Mouse (Mus musculus) bone marrow macrophage, adult 2 months (primary cell): ENCODE data around the gene Tfb1m. TPM values are rescaled to one million over a fixed set of nuclear protein-coding genes. Genes with fewer than 3 reads are reported as not detected.

ENCODE experiments used
- H3K27ac ChIP-seq: 2 replicates; pipeline ENCODE4 v1.5.1; 2012; ENCODE audit warnings: low read depth, low read length; ENCODE audit not compliant: insufficient read depth
- H3K4me1 ChIP-seq: 2 replicates; pipeline ENCODE4 v1.6.1; 2012; ENCODE audit warnings: low read length; ENCODE audit not compliant: control insufficient read depth, insufficient read depth
- H3K4me3 ChIP-seq: 2 replicates; pipeline ENCODE4 v1.5.1; 2012; ENCODE audit warnings: mild to moderate bottlenecking, low read length, moderate library complexity; ENCODE audit not compliant: insufficient read depth
- CTCF ChIP-seq: IDR thresholded peaks from 2 replicates; pipeline ENCODE4 v1.5.1; 2012; ENCODE audit warnings: low read depth, mild to moderate bottlenecking, low read length, moderate library complexity
- POLR2A ChIP-seq: IDR thresholded peaks from 2 replicates; pipeline ENCODE4 v1.6.1; 2012; ENCODE audit warnings: mild to moderate bottlenecking, low read depth, low read length, borderline replicate concordance
- polyA plus RNA-seq: library from polyadenylated mRNA; stranded (reverse); fragments of >200 nt; gene quantifications from 2 replicates; pipeline ENCODE4 v1.2.4, GENCODE M21; 2012; ENCODE audit not compliant: missing spikeins, insufficient read depth, insufficient read length

The Tfb1m gene
- polyA plus RNA-seq, 1 experiment = 7.7 TPM

- Histone ChIP-seq H3K4me1 (no peaks in the 10 kb centered on the region), H3K27ac (no peak overlapping the region), H3K4me3 (no peak overlapping the region)
- TF ChIP-seq POLR2A (no peak), CTCF (no peak)
Observed at GRCm38 (mm10) chr17:3516406-3516805, 41.2 kb downstream of the Tfb1m start.

GRCm38 (mm10) chr17:3515851-3516250 lies 41.7 kb downstream of the Tfb1m start:
- H3K4me3 ChIP-seq = no peak overlapping the region
- no peak overlapping the region for H3K27ac ChIP-seq
- H3K4me1 ChIP-seq = no peaks in the 10 kb centered on the region
- no peak for TF ChIP-seq CTCF
- no peak for TF ChIP-seq POLR2A

GRCm38 (mm10) chr17:3514316-3514715 lies 43.3 kb downstream of the Tfb1m start:
- Histone ChIP-seq H3K27ac (no peak overlapping the region), H3K4me1 (no peaks in the 10 kb centered on the region), H3K4me3 (no peak overlapping the region)
- TF ChIP-seq CTCF = no peak
- TF ChIP-seq POLR2A = no peak

DNA sequence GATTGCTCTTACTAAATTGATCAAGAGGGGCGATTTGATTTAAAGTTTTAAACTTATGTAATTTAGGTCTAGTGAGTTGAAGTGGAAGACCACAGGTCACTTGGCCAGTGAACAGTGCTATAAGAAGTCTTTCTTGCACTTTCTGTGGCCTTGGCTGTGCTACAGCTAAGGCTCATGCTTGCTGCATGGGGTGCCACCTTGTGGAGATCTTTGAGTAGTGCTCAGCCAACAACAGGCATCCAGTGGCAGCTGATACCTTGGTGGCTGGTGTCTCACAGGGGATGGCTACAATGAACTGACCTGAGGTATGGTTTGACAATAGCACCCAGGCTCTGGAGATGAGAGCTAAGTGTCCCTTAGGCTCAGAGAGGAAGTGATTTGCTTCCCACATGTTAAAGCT lies 47.7 kb downstream of the Tfb1m start:
- TF ChIP-seq POLR2A (no peak), CTCF (peak; percentile 32; the same call in 1 of the 2 replicates)
- H3K27ac ChIP-seq = no peak overlapping the region
- no peak overlapping the region for H3K4me3 ChIP-seq
- no peaks in the 10 kb centered on the region for H3K4me1 ChIP-seq

GRCm38 (mm10) chr17:3506508-3506907 lies 51.1 kb downstream of the Tfb1m start:
- Histone ChIP-seq H3K4me3 (no peak overlapping the region), H3K27ac (no peak overlapping the region), H3K4me1 (no peaks in the 10 kb centered on the region)
- no peak for TF ChIP-seq CTCF
- TF ChIP-seq POLR2A = no peak

GRCm38 (mm10) chr17:3505711-3506110 lies 51.9 kb downstream of the Tfb1m start:
- no peaks in the 10 kb centered on the region for H3K4me1 ChIP-seq
- H3K27ac ChIP-seq = no peak overlapping the region
- no peak overlapping the region for H3K4me3 ChIP-seq
- TF ChIP-seq POLR2A = no peak
- no peak for TF ChIP-seq CTCF

DNA sequence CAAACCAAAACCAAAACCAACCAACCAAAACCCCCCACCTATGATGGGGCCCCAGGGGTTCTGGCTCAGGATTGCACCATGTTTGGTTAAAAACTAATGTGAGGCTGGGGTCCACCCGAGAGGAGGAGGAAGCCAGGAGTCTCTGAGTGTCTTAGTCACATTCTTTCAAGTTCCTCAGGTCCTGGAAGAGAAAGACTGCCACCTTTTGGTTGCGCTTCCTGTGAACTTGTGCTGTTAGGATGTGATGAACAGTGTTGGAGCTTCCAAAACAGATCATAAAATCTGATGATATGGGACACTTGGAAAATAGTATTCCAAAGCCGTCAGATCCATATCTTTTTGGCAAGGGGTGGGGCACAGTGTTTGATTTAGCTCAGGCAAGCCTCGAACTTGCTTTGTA lies 56.6 kb downstream of the Tfb1m start:
- no peak overlapping the region for H3K27ac ChIP-seq
- TF ChIP-seq CTCF = no peak
- no peak for TF ChIP-seq POLR2A

GRCm38 (mm10) chr17:3500076-3500475 lies 57.5 kb downstream of the Tfb1m start:
- TF ChIP-seq POLR2A (no peak), CTCF (no peak)
- Histone ChIP-seq H3K4me3 (no peak overlapping the region), H3K4me1 (no peaks in the 10 kb centered on the region)

More for the DNA sequence above, 56.6 kb downstream of the Tfb1m start:
- Histone ChIP-seq H3K4me3 (no peak overlapping the region), H3K4me1 (no peaks in the 10 kb centered on the region)

DNA sequence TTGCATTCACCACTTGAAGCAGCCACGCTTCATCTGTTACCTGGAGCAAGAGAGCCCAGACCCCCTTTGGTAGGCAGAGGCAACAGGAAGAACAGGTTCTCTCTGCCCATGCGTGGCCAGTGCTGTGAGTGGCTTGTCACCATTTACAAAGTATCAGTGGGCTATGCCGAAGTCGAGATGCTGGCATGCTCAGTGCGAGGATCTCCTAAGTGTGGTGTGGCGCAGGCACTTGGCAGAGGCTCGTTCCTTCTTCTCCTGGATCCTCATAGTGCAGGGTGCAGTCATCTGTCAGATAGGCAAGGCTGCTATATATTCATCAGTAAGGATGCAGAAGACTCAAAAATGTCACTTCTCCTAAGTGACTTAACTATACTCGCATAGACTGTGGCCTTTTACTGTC lies 58.1 kb downstream of the Tfb1m start:
- no peaks in the 10 kb centered on the region for H3K4me1 ChIP-seq
- no peak overlapping the region for H3K27ac ChIP-seq
- TF ChIP-seq CTCF (no peak), POLR2A (no peak)
- no peak overlapping the region for H3K4me3 ChIP-seq

More at GRCm38 (mm10) chr17:3500076-3500475, 57.5 kb downstream of the Tfb1m start:
- H3K27ac ChIP-seq = no peak overlapping the region

DNA sequence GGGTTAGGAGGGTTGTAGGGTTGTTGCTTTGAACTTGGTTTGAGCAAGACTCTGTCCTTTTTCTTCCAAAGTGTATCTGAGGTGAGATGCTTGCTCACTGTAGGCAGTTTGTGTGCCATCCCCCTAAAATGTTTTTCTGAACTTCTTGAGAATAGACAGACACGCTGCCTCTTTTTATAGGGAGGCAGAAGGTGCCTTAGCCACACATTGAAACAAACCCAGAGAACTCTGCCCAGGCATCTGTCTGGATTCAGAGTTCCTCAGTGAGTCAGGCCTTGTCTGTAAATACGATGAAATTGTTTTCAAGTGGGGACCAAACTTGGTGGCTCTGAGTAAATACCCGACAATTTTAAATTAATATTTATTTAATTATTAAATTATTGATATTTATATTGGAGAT lies 59.0 kb downstream of the Tfb1m start:
- TF ChIP-seq POLR2A (no peak), CTCF (no peak)
- Histone ChIP-seq H3K4me1 (no peaks in the 10 kb centered on the region), H3K27ac (no peak overlapping the region), H3K4me3 (no peak overlapping the region)

GRCm38 (mm10) chr17:3498086-3498485 lies 59.5 kb downstream of the Tfb1m start:
- TF ChIP-seq POLR2A (no peak), CTCF (no peak)
- H3K27ac ChIP-seq = no peak overlapping the region

More at GRCm38 (mm10) chr17:3498086-3498485, 59.5 kb downstream of the Tfb1m start:
- Histone ChIP-seq H3K4me3 (no peak overlapping the region), H3K4me1 (no peaks in the 10 kb centered on the region)
